ENCODE assay signal across 8 mouse cellular contexts in genomic region chr1:80340061-80340435, GRCm38 (mm10). TPM values are rescaled to one million over a fixed set of nuclear protein-coding genes. Genes with fewer than 3 reads are reported as not detected.
DNase-seq lines count a peak whose midpoint lies in the region; ATAC-seq and TF ChIP-seq lines count a peak whose summit lies in the region.

No protein-coding gene starts in this region.

- H3K27ac ChIP-seq in heart, embryonic 11.5 days (ENCODE audit: low read depth, low read length): peak overlapping the region; percentile 94
- peak overlapping the region; percentile 100 for H3K27ac ChIP-seq in kidney, postnatal 0 days
- H3K27ac ChIP-seq in liver, embryonic 16.5 days (ENCODE audit: low read length): peak overlapping the region; percentile 97
- H3K27ac ChIP-seq in stomach, embryonic 16.5 days (ENCODE audit: low read length): peak overlapping the region; percentile 99

- H3K36me3 ChIP-seq in heart, embryonic 11.5 days (ENCODE audit: control insufficient read depth, insufficient read depth, low read length): no peaks in the 10 kb centered on the region
- H3K36me3 ChIP-seq in kidney, postnatal 0 days (ENCODE audit: insufficient read depth, low read length): no peaks in the 10 kb centered on the region
- H3K36me3 ChIP-seq in liver, embryonic 16.5 days (ENCODE audit: control insufficient read depth, insufficient read depth): no peaks in the 10 kb centered on the region
- no peaks in the 10 kb centered on the region for H3K36me3 ChIP-seq in stomach, embryonic 16.5 days (ENCODE audit: control insufficient read depth, insufficient read depth, low read length)

- H3K9me3 ChIP-seq in heart, embryonic 11.5 days (replicated peaks; ENCODE audit: control insufficient read depth, low read length): no peaks in the 10 kb centered on the region
- H3K9me3 ChIP-seq in kidney, postnatal 0 days (replicated peaks; ENCODE audit: low read length): no peaks in the 10 kb centered on the region
- H3K9me3 ChIP-seq in liver, embryonic 16.5 days (replicated peaks; ENCODE audit: control insufficient read depth, low read length): no peaks in the 10 kb centered on the region
- H3K9me3 ChIP-seq in stomach, embryonic 16.5 days (replicated peaks; ENCODE audit: control insufficient read depth, low read length): no peaks in the 10 kb centered on the region

- peaks cover 7% of the 10 kb centered on the region for H3K4me1 ChIP-seq in heart, embryonic 11.5 days (ENCODE audit: control insufficient read depth, insufficient read depth, low read length)
- no peaks in the 10 kb centered on the region for H3K4me1 ChIP-seq in kidney, postnatal 0 days (replicated peaks; ENCODE audit: insufficient read depth, low read length)
- peaks cover 11% of the 10 kb centered on the region for H3K4me1 ChIP-seq in liver, embryonic 16.5 days (ENCODE audit: control insufficient read depth, low read depth, low read length)
- peaks cover 15% of the 10 kb centered on the region; the same call in 1 of the 2 replicates for H3K4me1 ChIP-seq in stomach, embryonic 16.5 days (ENCODE audit: control insufficient read depth, insufficient read depth, low read length)

- peak; percentile 28; the same call in 1 of the 2 replicates for ATAC-seq in heart, embryonic 11.5 days (replicated peaks; ENCODE audit: insufficient number of reproducible peaks, low FRiP score, low TSS enrichment)
- peak; percentile 30 for ATAC-seq in kidney, postnatal 0 days (replicated peaks; ENCODE audit: low FRiP score, low read depth)
- peak; percentile 45 for ATAC-seq in liver, embryonic 16.5 days (ENCODE audit: low read depth)
- no peak; the same call in 1 of the 2 replicates for ATAC-seq in stomach, embryonic 16.5 days (ENCODE audit: insufficient read depth, low FRiP score)

- peak overlapping the region; percentile 97 for H3K9ac ChIP-seq in heart, embryonic 11.5 days (ENCODE audit: low read depth, low read length)
- H3K9ac ChIP-seq in kidney, postnatal 0 days (ENCODE audit: low read depth, low read length): peak overlapping the region; percentile 99
- peak overlapping the region; percentile 98 for H3K9ac ChIP-seq in liver, embryonic 16.5 days (ENCODE audit: low read depth, low read length)
- peak overlapping the region; percentile 99 for H3K9ac ChIP-seq in stomach, embryonic 16.5 days (ENCODE audit: low read length)

- peak overlapping the region; percentile 83 for H3K4me2 ChIP-seq in heart, embryonic 11.5 days
- H3K4me2 ChIP-seq in kidney, postnatal 0 days (ENCODE audit: low read length): peak overlapping the region; percentile 74
- peak overlapping the region; percentile 83 for H3K4me2 ChIP-seq in liver, embryonic 16.5 days (ENCODE audit: low read depth, low read length)
- H3K4me2 ChIP-seq in stomach, embryonic 16.5 days (ENCODE audit: low read depth, low read length): peak overlapping the region; percentile 83

- no peak for TF ChIP-seq CTCF in kidney, postnatal 0 days (IDR thresholded peaks at IDR 0.05; ENCODE audit: low read depth)

- WGBS in heart, embryonic 11.5 days (ENCODE audit: insufficient replicate concordance): 0% methylated on average over 29 of the region's 59 CpGs
- under 1% methylated on average over 54 of the region's 59 CpGs for WGBS in kidney, postnatal 0 days
- 0% methylated on average over 51 of the region's 59 CpGs for WGBS in liver, embryonic 16.5 days (ENCODE audit: insufficient replicate concordance)
- under 1% methylated on average over 54 of the region's 59 CpGs for WGBS in stomach, embryonic 16.5 days

- DNase-seq in 416B (ENCODE audit: low read depth): peak; percentile 49
- peak; percentile 65 for DNase-seq in adipocyte (ENCODE audit: low spot score)
- peak; percentile 31 for DNase-seq in embryo, embryonic 11.5 days (ENCODE audit: low read depth, low spot score)
- peak; percentile 58 for DNase-seq in kidney, postnatal 0 days (ENCODE audit: low spot score)
- peak; percentile 68 for DNase-seq in neural tube, embryonic 10.5 days (ENCODE audit: extremely low spot score, low spot score)

- H3K4me3 ChIP-seq in heart, embryonic 11.5 days (ENCODE audit: low read depth, low read length): peak overlapping the region; percentile 99
- H3K4me3 ChIP-seq in kidney, postnatal 0 days (replicated peaks; ENCODE audit: low read depth, low read length): peak overlapping the region; percentile 98
- peak overlapping the region; percentile 95 for H3K4me3 ChIP-seq in liver, embryonic 16.5 days (ENCODE audit: low read depth, low read length)
- H3K4me3 ChIP-seq in stomach, embryonic 16.5 days (replicated peaks; ENCODE audit: low read length): peak overlapping the region; percentile 97

- no peaks in the 10 kb centered on the region for H3K27me3 ChIP-seq in heart, embryonic 11.5 days (ENCODE audit: control insufficient read depth, insufficient read depth, low read length)
- H3K27me3 ChIP-seq in kidney, postnatal 0 days (ENCODE audit: insufficient read depth, low read length): no peaks in the 10 kb centered on the region
- no peaks in the 10 kb centered on the region for H3K27me3 ChIP-seq in liver, embryonic 16.5 days (ENCODE audit: control insufficient read depth, insufficient read depth, low read depth, low read length)
- H3K27me3 ChIP-seq in stomach, embryonic 16.5 days (ENCODE audit: control insufficient read depth, insufficient read depth, low read length): no peaks in the 10 kb centered on the region

RNA-seq across cellular contexts. Expression of gene Cul3, which starts 0.2 kb away (rescaled TPM):
- 36.8 and 42.4 TPM in 2 replicates for polyA plus RNA-seq in heart, embryonic 11.5 days (2014; fragmentation: Nextera tagmentation; extraction: Ambion mirVana)
- 42.4 and 43.2 TPM in 2 replicates for polyA plus RNA-seq in kidney, postnatal 0 days (2015; fragmentation: Nextera tagmentation; extraction: Ambion mirVana)
- 10.9 and 12.7 TPM in 2 replicates for polyA plus RNA-seq in liver, embryonic 16.5 days (2015; fragmentation: Nextera tagmentation; extraction: Ambion mirVana)
- polyA plus RNA-seq in stomach, embryonic 16.5 days (2015; fragmentation: Nextera tagmentation; extraction: Ambion mirVana): 29.4 and 30.5 TPM in 2 replicates
